In the genomic region with DNA sequence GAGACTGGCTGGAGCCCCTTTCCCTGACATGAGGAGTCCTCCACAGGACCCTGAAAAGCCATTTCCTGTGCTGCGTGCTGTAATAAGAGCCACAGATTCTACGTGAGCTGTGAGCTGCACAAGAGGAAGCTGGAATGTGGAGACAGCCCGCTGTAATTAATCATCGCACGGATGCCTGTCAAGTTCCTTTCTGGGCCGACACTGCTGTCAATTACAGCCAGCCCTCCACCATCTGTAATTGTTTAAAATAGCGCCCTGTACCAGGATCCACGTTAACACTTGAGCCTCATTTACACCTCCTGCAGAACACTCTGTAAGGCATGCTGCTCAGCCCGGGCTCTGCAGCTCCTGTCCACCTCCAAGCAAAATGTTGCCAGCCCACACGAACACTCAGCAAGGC, we compare ENCODE assay signal across 8 mouse cellular contexts.
DNase-seq lines count a peak whose midpoint lies in the region; ATAC-seq lines count a peak whose summit lies in the region.

No protein-coding gene starts in this region.

- no peaks in the 10 kb centered on the region for H3K9me3 ChIP-seq in heart, embryonic 12.5 days (replicated peaks)
- no peaks in the 10 kb centered on the region for H3K9me3 ChIP-seq in hindbrain, embryonic 10.5 days

- H3K9ac ChIP-seq in heart, embryonic 12.5 days: no peak overlapping the region

- no peaks in the 10 kb centered on the region for H3K36me3 ChIP-seq in heart, embryonic 12.5 days
- H3K36me3 ChIP-seq in hindbrain, embryonic 10.5 days: no peaks in the 10 kb centered on the region

- H3K27ac ChIP-seq in heart, embryonic 12.5 days (ENCODE audit: poor library complexity, severe bottlenecking): no peak overlapping the region
- peak overlapping the region; percentile 76 for H3K27ac ChIP-seq in hindbrain, embryonic 10.5 days

- no peak overlapping the region for H3K4me3 ChIP-seq in heart, embryonic 12.5 days
- no peak overlapping the region for H3K4me3 ChIP-seq in hindbrain, embryonic 10.5 days

- peak overlapping the region; percentile 46 for H3K4me2 ChIP-seq in heart, embryonic 12.5 days

- peak; percentile 64 for ATAC-seq in heart, embryonic 12.5 days (ENCODE audit: insufficient number of reproducible peaks, low FRiP score)

- peaks cover 6% of the 10 kb centered on the region; the same call in 1 of the 2 replicates for H3K27me3 ChIP-seq in heart, embryonic 12.5 days (replicated peaks)
- no peaks in the 10 kb centered on the region for H3K27me3 ChIP-seq in hindbrain, embryonic 10.5 days (ENCODE audit: insufficient read depth, poor library complexity, severe bottlenecking)

- 6% methylated on average over 10 of the region's 10 CpGs for WGBS in heart, embryonic 12.5 days
- WGBS in hindbrain, embryonic 10.5 days: 24% methylated on average over 10 of the region's 10 CpGs

- intact Hi-C loops in heart, postnatal 25 days (cut with DNase I): no loop called here
- intact Hi-C loops in left cerebral cortex, postnatal 4 days (cut with DNase I): no loop called here

- peaks cover 12% of the 10 kb centered on the region for H3K4me1 ChIP-seq in heart, embryonic 12.5 days (replicated peaks)
- H3K4me1 ChIP-seq in hindbrain, embryonic 10.5 days (replicated peaks): peaks cover 29% of the 10 kb centered on the region

- no peak for DNase-seq in heart, postnatal 25 days (ENCODE audit: low spot score)
- peak; percentile 8 for DNase-seq in brain, embryonic 18.5 days (ENCODE audit: low read depth, low spot score)
- peak; percentile 78 for DNase-seq in hindbrain, embryonic 10.5 days (ENCODE audit: low spot score)
- DNase-seq in left cerebral cortex, postnatal 4 days: peak; percentile 2
- no peak for DNase-seq in testis, postnatal 10 days (ENCODE audit: low spot score)
- no peak for DNase-seq in spleen, postnatal 10 days (ENCODE audit: low spot score in 2 of 2)
- DNase-seq in natural killer cell, adult 2 months (ENCODE audit: low spot score in 2 of 2): no peak

Comparison
In these comparisons a context has a peak if more than half of its experiments do, and no peak if none do; other contexts are left out.
1. DNase-seq: peak in brain, embryonic 18.5 days (single experiment), hindbrain, embryonic 10.5 days (single experiment) and left cerebral cortex, postnatal 4 days (single experiment); none in heart, postnatal 25 days (single experiment), testis, postnatal 10 days (single experiment), spleen, postnatal 10 days (0 of 2) and natural killer cell, adult 2 months (0 of 2).